Mouse (Mus musculus) ES-Bruce4 (cell line): Measurements from ENCODE around the gene Megf8. TPM values are rescaled to one million over a fixed set of nuclear protein-coding genes. Genes with fewer than 3 reads are reported as not detected.
A peak's percentile ranks its signal among the peaks of the same experiment; 100 is the strongest.
"Not testable (repeated sequence)": the region's sequence is repeated elsewhere in the genome, so short reads cannot be mapped to it uniquely, and the experiment has no call there.

Experiments used
- H3K27ac ChIP-seq: 2 replicates; pipeline ENCODE4 v1.5.1; 2012; ENCODE audit warnings: low read length, inconsistent platforms; ENCODE audit not compliant: insufficient read depth
- H3K27me3 ChIP-seq: 2 replicates; pipeline ENCODE4 v1.6.1; 2012; ENCODE audit warnings: mild to moderate bottlenecking, low read length, inconsistent platforms; ENCODE audit not compliant: control insufficient read depth, poor library complexity, insufficient read depth, severe bottlenecking
- H3K36me3 ChIP-seq: 2 replicates; pipeline ENCODE4 v1.6.1; 2012; ENCODE audit warnings: inconsistent platforms, mild to moderate bottlenecking, low read length, moderate library complexity; ENCODE audit not compliant: control insufficient read depth, poor library complexity, insufficient read depth, severe bottlenecking
- H3K4me1 ChIP-seq: one replicate; pipeline ENCODE4 v1.8.1; 2011; ENCODE audit warnings: low read length; ENCODE audit not compliant: control insufficient read depth, insufficient read depth
- H3K4me3 ChIP-seq: 2 replicates; pipeline ENCODE4 v1.5.1; 2011; ENCODE audit warnings: low read depth, mild to moderate bottlenecking, low read length
- H3K9ac ChIP-seq: 2 replicates; pipeline ENCODE4 v1.6.1; 2012; ENCODE audit warnings: low read depth, mild to moderate bottlenecking, inconsistent platforms; ENCODE audit not compliant: poor library complexity, severe bottlenecking
- H3K9me3 ChIP-seq: replicated peaks from 2 replicates; pipeline ENCODE4 v1.6.1; 2012; ENCODE audit warnings: mild to moderate bottlenecking, low read length, inconsistent platforms; ENCODE audit not compliant: control insufficient read depth, poor library complexity, insufficient read depth, severe bottlenecking
- CTCF ChIP-seq: IDR thresholded peaks from one replicate; pipeline ENCODE4 v1.8.1; 2011; ENCODE audit warnings: low read depth, low read length
- EP300 ChIP-seq: IDR thresholded peaks from 2 replicates; pipeline ENCODE4 v1.6.1; 2011; ENCODE audit warnings: low read depth, low read length; ENCODE audit not compliant: insufficient read depth
- POLR2A ChIP-seq: IDR thresholded peaks from one replicate; pipeline ENCODE4 v1.8.1; 2011; ENCODE audit warnings: low read length; ENCODE audit not compliant: insufficient read depth
- polyA plus RNA-seq: library from polyadenylated mRNA; stranded (reverse); fragments of >200 nt; gene quantifications from 2 replicates; pipeline ENCODE4 v1.2.4, GENCODE M21; 2011; ENCODE audit warnings: low read depth; ENCODE audit not compliant: missing spikeins, insufficient read depth, insufficient read length

The Megf8 gene
- polyA plus RNA-seq, 1 experiment = 22.2 TPM

GRCm38 (mm10) chr7:25398610-25399009 lies 81.6 kb downstream of the Megf8 start, which contains the start of gene Lipe:
TSS of gene Lipe (minus strand) at chr7:25398710.
- no peak within 1 kb of the TSS for H3K27ac ChIP-seq
- no peak within 1 kb of the TSS for H3K4me3 ChIP-seq
- no peak for TF ChIP-seq CTCF
- TF ChIP-seq EP300 = no peak
- no peak for TF ChIP-seq POLR2A
- H3K36me3 ChIP-seq = no peaks in the 10 kb centered on the region; the same call in 1 of the 2 replicates
- no peaks in the 10 kb centered on the region for H3K9me3 ChIP-seq
- peak within 1 kb of the TSS; percentile 26; the same call in 1 of the 2 replicates for H3K9ac ChIP-seq
- no peaks in the 10 kb centered on the region for H3K4me1 ChIP-seq
- H3K27me3 ChIP-seq = no peaks in the 10 kb centered on the region

GRCm38 (mm10) chr7:25399028-25399427 lies 82.1 kb downstream of the Megf8 start:
- H3K4me3 ChIP-seq, H3K36me3 ChIP-seq, H3K27ac ChIP-seq, H3K9me3 ChIP-seq, H3K9ac ChIP-seq, H3K4me1 ChIP-seq, H3K27me3 ChIP-seq: not testable (repeated sequence)

GRCm38 (mm10) chr7:25401551-25401950 lies 84.6 kb downstream of the Megf8 start:
- Histone ChIP-seq H3K9me3 (no peaks in the 10 kb centered on the region), H3K4me3 (no peak overlapping the region), H3K36me3 (peaks cover 2% of the 10 kb centered on the region; the same call in 1 of the 2 replicates), H3K27me3 (no peaks in the 10 kb centered on the region), H3K27ac (no peak overlapping the region), H3K4me1 (no peaks in the 10 kb centered on the region), H3K9ac (no peak overlapping the region)
- no peak for TF ChIP-seq POLR2A
- TF ChIP-seq CTCF = no peak
- no peak for TF ChIP-seq EP300

GRCm38 (mm10) chr7:25401986-25402385 lies 85.0 kb downstream of the Megf8 start:
- H3K27ac ChIP-seq = no peak overlapping the region
- no peak overlapping the region for H3K9ac ChIP-seq

DNA sequence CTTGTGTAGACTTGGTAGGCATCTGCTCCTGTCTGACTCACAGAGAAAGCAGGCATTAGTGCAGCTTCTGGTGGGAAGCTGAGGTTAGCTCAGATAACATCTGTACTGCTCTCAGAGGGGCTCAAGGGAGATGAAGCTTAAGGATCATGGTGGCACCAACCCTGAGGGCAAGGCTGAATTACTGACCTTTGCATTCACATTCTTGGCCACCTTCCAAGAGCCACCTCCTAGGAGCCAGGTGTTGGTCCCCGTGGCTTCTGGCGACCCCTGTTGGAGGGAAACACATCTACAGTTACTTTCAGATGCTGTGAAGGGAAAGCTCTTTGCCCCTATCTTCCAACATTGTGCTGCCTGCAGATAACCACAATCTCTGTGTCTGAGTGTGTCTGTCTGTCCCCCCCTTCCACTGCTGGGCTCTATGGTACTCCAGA lies 85.7 kb downstream of the Megf8 start:
- TF ChIP-seq POLR2A (no peak), EP300 (no peak), CTCF (peak; percentile 83)
- Histone ChIP-seq H3K4me1 (no peaks in the 10 kb centered on the region), H3K27me3 (no peaks in the 10 kb centered on the region), H3K27ac (no peak overlapping the region), H3K9me3 (no peaks in the 10 kb centered on the region), H3K4me3 (no peak overlapping the region), H3K36me3 (peaks cover 2% of the 10 kb centered on the region; the same call in 1 of the 2 replicates), H3K9ac (no peak overlapping the region)

More at GRCm38 (mm10) chr7:25401986-25402385, 85.0 kb downstream of the Megf8 start:
- TF ChIP-seq EP300 (no peak), CTCF (no peak), POLR2A (no peak)
- Histone ChIP-seq H3K36me3 (peaks cover 2% of the 10 kb centered on the region; the same call in 1 of the 2 replicates), H3K4me3 (no peak overlapping the region), H3K4me1 (no peaks in the 10 kb centered on the region), H3K27me3 (no peaks in the 10 kb centered on the region), H3K9me3 (no peaks in the 10 kb centered on the region)

- Histone ChIP-seq H3K9me3 (no peaks in the 10 kb centered on the region), H3K27ac (no peak overlapping the region), H3K27me3 (no peaks in the 10 kb centered on the region), H3K36me3 (peaks cover 2% of the 10 kb centered on the region; the same call in 1 of the 2 replicates), H3K4me3 (no peak overlapping the region), H3K9ac (no peak overlapping the region), H3K4me1 (no peaks in the 10 kb centered on the region)
- no peak for TF ChIP-seq CTCF
- TF ChIP-seq POLR2A = no peak
- TF ChIP-seq EP300 = no peak
Observed at GRCm38 (mm10) chr7:25406468-25406867, 89.5 kb downstream of the Megf8 start.
